Mouse (Mus musculus) macrophage (primary cell): ENCODE measurements around the gene Rps6ka5. TPM values are rescaled to one million over a fixed set of nuclear protein-coding genes. Genes with fewer than 3 reads are reported as not detected.

Source experiments
- H3K27ac ChIP-seq: fragments of 350-480 bp; formaldehyde crosslinking; 2 replicates; pipeline ENCODE4 v1.9.0; 2021
- H3K36me3 ChIP-seq: fragments of 350-480 bp; formaldehyde crosslinking; 2 replicates; pipeline ENCODE4 v1.9.0; 2021; ENCODE audit errors: inconsistent target
- H3K4me3 ChIP-seq: fragments of 350-480 bp; formaldehyde crosslinking; 2 replicates; pipeline ENCODE4 v1.9.0; 2021; ENCODE audit errors: inconsistent target
- H3K79me2 ChIP-seq: fragments of 350-480 bp; formaldehyde crosslinking; 2 replicates; pipeline ENCODE4 v1.9.0; 2021; ENCODE audit errors: inconsistent target
- WGBS: methylation state at CpG from one replicate; pipeline ENCODE4 v1.1.7; 2026; ENCODE audit warnings: inconsistent platforms; ENCODE audit not compliant: missing documents; 5-methylcytosine and 5-hydroxymethylcytosine counted together
- polyA plus RNA-seq: library from polyadenylated mRNA; stranded (reverse); fragments of 250-400 nt; gene quantifications from 3 replicates; pipeline ENCODE4 v1.2.4, GENCODE M21; 2018; ENCODE audit warnings: inconsistent platforms

The Rps6ka5 gene
- polyA plus RNA-seq, 1 experiment from 2014 or later, result 1.5 TPM

DNA sequence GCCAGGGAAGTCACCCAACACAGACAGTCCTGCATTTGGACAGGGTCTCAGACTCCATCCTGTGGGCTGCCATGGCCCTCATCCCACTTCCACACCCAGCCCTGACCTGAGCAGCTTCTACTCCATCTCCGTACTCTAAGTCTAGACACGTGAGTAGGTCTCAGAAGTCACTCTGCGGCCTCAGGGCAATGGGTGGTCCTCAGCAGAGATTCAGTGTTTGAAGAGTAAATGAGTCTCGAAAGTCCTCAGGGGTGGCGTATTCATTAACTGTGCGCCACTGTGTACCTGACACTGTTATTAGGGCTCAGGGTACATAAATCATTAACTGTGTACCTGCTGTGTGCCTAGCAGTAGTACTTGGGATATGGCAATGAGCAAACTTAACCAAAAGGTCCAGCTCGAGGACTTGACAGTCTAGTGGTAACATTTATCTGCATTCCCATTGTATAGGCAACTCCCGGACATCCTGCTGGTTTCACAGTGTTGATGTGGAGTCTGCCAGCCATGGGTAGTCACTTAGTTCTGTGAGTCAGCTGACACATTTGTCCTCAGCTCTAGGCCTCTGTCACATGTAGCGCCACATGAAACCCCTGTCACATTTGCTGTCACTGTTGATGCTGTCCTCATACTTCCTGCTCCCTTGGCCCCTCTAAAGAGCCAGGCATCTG, 217.0 kb downstream of the Rps6ka5 start:
- Histone ChIP-seq H3K27ac (peak overlapping the region; percentile 84), H3K79me2 (peaks cover 85% of the 10 kb centered on the region), H3K36me3 (no peaks in the 10 kb centered on the region), H3K4me3 (no peak overlapping the region)
- WGBS, result 96% methylated on average over 9 of the region's 9 CpGs

DNA sequence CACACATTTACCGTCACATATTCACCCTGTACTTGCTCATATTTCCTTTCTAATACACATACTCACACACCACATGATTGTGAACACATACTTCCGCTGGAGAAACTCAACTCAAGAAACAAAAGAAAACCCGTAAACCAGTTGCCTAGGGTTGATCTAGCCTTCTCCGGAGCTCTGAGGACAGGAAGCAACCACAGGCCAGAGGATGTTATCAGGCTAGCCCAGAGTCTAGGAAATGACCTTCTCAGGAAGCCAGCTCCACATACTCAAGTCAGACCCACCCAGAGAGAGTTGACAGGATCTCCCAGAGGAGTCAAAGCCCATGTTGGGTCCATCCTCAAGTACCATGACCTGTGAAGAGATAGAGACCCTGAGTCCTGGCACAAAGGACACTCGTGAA, 218.1 kb downstream of the Rps6ka5 start:
- Histone ChIP-seq H3K27ac (peak overlapping the region; percentile 84), H3K4me3 (no peak overlapping the region), H3K36me3 (no peaks in the 10 kb centered on the region), H3K79me2 (peaks cover 85% of the 10 kb centered on the region)
- WGBS, result 45% methylated on average over 5 of the region's 5 CpGs

DNA sequence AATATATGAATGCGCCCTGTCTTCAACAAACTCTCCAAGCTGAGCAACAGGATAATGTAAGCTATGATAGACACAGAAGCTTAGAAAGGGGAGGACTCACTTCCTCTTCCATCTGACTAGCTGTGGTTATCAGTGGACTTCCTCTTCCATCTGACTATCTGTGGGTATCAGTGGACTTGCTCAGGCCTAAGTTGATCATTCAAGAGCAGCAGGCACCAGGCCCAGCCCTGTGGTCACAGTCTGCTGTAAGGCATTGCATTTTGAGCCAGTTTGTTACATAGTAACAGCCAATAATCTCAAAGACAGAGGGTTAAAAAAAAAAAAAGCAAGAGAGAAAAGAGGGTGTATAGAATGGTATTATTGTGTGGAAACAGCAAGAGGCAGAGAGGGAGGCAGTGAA, 221.3 kb downstream of the Rps6ka5 start:
- Histone ChIP-seq H3K27ac (peak overlapping the region; percentile 56), H3K79me2 (peaks cover 85% of the 10 kb centered on the region), H3K36me3 (no peaks in the 10 kb centered on the region), H3K4me3 (no peak overlapping the region)
- WGBS, result 73% methylated on average over 1 of the region's 1 CpGs

- no peaks in the 10 kb centered on the region for H3K36me3 ChIP-seq
- WGBS, result 100% methylated on average over 2 of the region's 2 CpGs
- peaks cover 83% of the 10 kb centered on the region for H3K79me2 ChIP-seq
- H3K4me3 ChIP-seq, result no peak overlapping the region
- H3K27ac ChIP-seq, result peak overlapping the region; percentile 15; the same call in 1 of the 2 replicates
Observed at GRCm38 (mm10) chr12:100504585-100504984, 222.2 kb downstream of the Rps6ka5 start.

DNA sequence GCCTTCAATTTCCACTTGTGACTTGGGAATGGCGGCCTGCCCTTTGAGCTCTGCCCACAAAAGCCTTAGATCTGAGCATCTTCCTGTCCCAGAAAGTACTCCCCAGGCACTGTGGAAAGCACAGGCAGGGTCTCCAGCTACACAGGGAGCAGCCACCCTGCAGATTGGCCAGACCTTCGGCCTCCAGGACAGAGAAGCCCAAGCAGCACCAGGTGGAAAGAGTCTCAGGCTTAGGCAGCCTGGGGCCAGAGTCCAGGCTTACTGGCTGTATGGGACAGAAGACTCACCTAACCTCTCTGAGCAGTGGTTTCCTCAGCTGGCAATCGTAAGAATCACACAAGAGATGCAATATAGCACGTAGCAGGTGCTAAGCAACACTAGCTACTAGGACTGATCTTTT, 223.1 kb downstream of the Rps6ka5 start:
- Histone ChIP-seq H3K79me2 (peaks cover 74% of the 10 kb centered on the region), H3K4me3 (no peak overlapping the region), H3K27ac (no peak overlapping the region), H3K36me3 (no peaks in the 10 kb centered on the region)
- 98% methylated on average over 4 of the region's 4 CpGs for WGBS

- H3K36me3 ChIP-seq, result no peaks in the 10 kb centered on the region
- H3K79me2 ChIP-seq, result peaks cover 63% of the 10 kb centered on the region
- WGBS, result 96% methylated on average over 3 of the region's 3 CpGs
- no peak overlapping the region; the same call in 1 of the 2 replicates for H3K27ac ChIP-seq
- no peak overlapping the region for H3K4me3 ChIP-seq
Observed at GRCm38 (mm10) chr12:100502544-100502943, 224.2 kb downstream of the Rps6ka5 start.

DNA sequence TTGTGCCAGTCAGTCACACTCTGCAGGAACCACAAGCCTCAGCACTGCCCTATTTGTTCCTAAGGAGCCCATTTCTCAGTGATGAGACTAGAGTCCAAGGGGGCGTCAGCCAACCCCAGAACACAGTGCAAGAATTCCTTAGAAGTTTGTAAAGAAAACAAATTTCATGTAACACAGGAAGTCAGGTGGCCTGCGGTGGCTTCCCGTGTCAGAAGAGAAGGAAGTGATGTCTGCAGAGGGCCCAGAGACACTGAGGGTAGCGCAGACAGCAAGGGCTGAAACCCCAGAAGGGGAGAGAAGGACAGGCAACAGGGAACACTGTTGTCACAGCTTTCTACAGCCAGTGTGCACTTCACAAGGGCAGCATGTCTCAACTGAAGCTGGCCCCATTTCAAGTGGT, 225.5 kb downstream of the Rps6ka5 start:
- H3K27ac ChIP-seq, result peak overlapping the region; percentile 34

GRCm38 (mm10) chr12:100499469-100499868, 227.3 kb downstream of the Rps6ka5 start:
- peaks cover 47% of the 10 kb centered on the region for H3K79me2 ChIP-seq
- peak overlapping the region; percentile 32 for H3K27ac ChIP-seq
- WGBS, result 30% methylated on average over 13 of the region's 13 CpGs
- H3K36me3 ChIP-seq, result peaks cover 20% of the 10 kb centered on the region; the same call in 1 of the 2 replicates
- no peak overlapping the region for H3K4me3 ChIP-seq

More for the DNA sequence above, 225.5 kb downstream of the Rps6ka5 start:
- 22% methylated on average over 4 of the region's 4 CpGs for WGBS
- Histone ChIP-seq H3K36me3 (peaks cover 11% of the 10 kb centered on the region; the same call in 1 of the 2 replicates), H3K79me2 (peaks cover 54% of the 10 kb centered on the region), H3K4me3 (no peak overlapping the region)

Other genes starting within 250 kb of the Rps6ka5 start
- 21.7 to 32.3 TPM (median 29.4 TPM) in 3 replicates for gene Ttc7b, start 206.2 kb downstream of the Rps6ka5 start, polyA plus RNA-seq
- gene Dglucy, start 52.1 kb upstream of the Rps6ka5 start, polyA plus RNA-seq, result 18.9 to 27.9 TPM (median 22.1 TPM) in 3 replicates
- 0.07 to 1.3 TPM (median 0.72 TPM) in 3 replicates for gene Gpr68, start 181.2 kb upstream of the Rps6ka5 start, polyA plus RNA-seq